Mouse (Mus musculus): ENCODE data around the gene Pitpnc1. TPM values are rescaled to one million over a fixed set of nuclear protein-coding genes. Genes with fewer than 3 reads are reported as not detected.

The Pitpnc1 gene
- total RNA-seq, 2 experiments from 2014 or later, result 89.2 TPM

- no peak for DNase-seq
Measured at GRCm38 (mm10) chr11:107373154-107373553, 97.3 kb downstream of the Pitpnc1 start.

GRCm38 (mm10) chr11:107372688-107373087 is 97.8 kb downstream of the Pitpnc1 start:
- no peak for DNase-seq

- DNase-seq, result no peak
Measured at GRCm38 (mm10) chr11:107370476-107370875, 100.0 kb downstream of the Pitpnc1 start.

- DNase-seq, result no peak
Measured at GRCm38 (mm10) chr11:107369661-107370060, 100.8 kb downstream of the Pitpnc1 start.

GRCm38 (mm10) chr11:107365938-107366712 is 104.4 kb downstream of the Pitpnc1 start:
- no peak for DNase-seq

- no peak for DNase-seq
Measured at GRCm38 (mm10) chr11:107358695-107359094, 111.8 kb downstream of the Pitpnc1 start.

- no peak for DNase-seq
Measured at GRCm38 (mm10) chr11:107356224-107356623, 114.3 kb downstream of the Pitpnc1 start.

GRCm38 (mm10) chr11:107355526-107355925 is 115.0 kb downstream of the Pitpnc1 start:
- no peak for DNase-seq

- DNase-seq, result no peak
Measured at GRCm38 (mm10) chr11:107354499-107355143, 115.9 kb downstream of the Pitpnc1 start.

GRCm38 (mm10) chr11:107352596-107352995 is 117.9 kb downstream of the Pitpnc1 start:
- DNase-seq, result no peak

GRCm38 (mm10) chr11:107349756-107350155 is 120.7 kb downstream of the Pitpnc1 start:
- DNase-seq, result no peak

GRCm38 (mm10) chr11:107343031-107343430 is 127.5 kb downstream of the Pitpnc1 start:
- DNase-seq, result no peak

- DNase-seq, result no peak
Measured at GRCm38 (mm10) chr11:107342432-107342831, 128.1 kb downstream of the Pitpnc1 start.

GRCm38 (mm10) chr11:107341293-107341692 is 129.2 kb downstream of the Pitpnc1 start:
- peak; percentile 53 for DNase-seq

GRCm38 (mm10) chr11:107340793-107341192 is 129.7 kb downstream of the Pitpnc1 start:
- no peak for DNase-seq

GRCm38 (mm10) chr11:107339224-107339805 is 131.2 kb downstream of the Pitpnc1 start:
- peak; percentile 26 for DNase-seq

- peak; percentile 64 for DNase-seq
Measured at GRCm38 (mm10) chr11:107337391-107338148, 132.9 kb downstream of the Pitpnc1 start.

- peak; percentile 30 for DNase-seq
Measured at GRCm38 (mm10) chr11:107335756-107336155, 134.7 kb downstream of the Pitpnc1 start.

GRCm38 (mm10) chr11:107334849-107335484 is 135.5 kb downstream of the Pitpnc1 start:
- peak; percentile 42 for DNase-seq

GRCm38 (mm10) chr11:107332905-107333304 is 137.6 kb downstream of the Pitpnc1 start:
- DNase-seq, result no peak

GRCm38 (mm10) chr11:107332332-107332731 is 138.2 kb downstream of the Pitpnc1 start:
- no peak for DNase-seq

GRCm38 (mm10) chr11:107331425-107331824 is 139.1 kb downstream of the Pitpnc1 start:
- no peak for DNase-seq

Measured in gastrocnemius, postnatal 25 days (tissue).